ENCODE assay signal across 13 mouse cellular contexts in the genomic region with DNA sequence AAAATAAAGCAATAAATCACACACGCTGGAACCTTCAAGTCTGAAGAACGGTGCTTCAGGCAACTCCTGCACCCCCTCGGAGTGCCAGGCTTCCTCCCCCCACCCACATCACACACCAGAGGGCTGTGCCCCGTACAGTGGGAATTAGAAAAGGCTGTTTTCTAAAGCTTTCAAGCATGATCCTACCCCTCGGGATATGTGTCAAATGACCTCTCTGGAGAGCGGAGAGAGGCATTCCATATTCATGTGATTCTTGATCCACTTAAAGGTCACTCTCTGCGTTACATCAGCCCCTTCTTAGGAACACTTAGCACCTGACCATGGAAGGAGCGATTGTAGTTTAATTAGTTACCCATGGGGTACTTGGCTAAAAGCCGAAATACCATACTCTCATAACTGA.
DNase-seq lines count a peak whose midpoint lies in the region; ATAC-seq and TF ChIP-seq lines count a peak whose summit lies in the region.
"Had no signal": no experiment of that assay in that cellular context is flagged by ENCODE, and none has a peak within 500 bp of the region (broad histone marks: within the 10 kb centered on the region; RNA-seq: fewer than 3 reads in every experiment).

No protein-coding gene starts in this region.

- H3K9me3 ChIP-seq in forebrain, embryonic 12.5 days = no peaks in the 10 kb centered on the region
- H3K9me3 ChIP-seq in forebrain, postnatal 0 days (ENCODE audit: low read length) = no peaks in the 10 kb centered on the region
- no peaks in the 10 kb centered on the region for H3K9me3 ChIP-seq in hindbrain, embryonic 13.5 days
- no peaks in the 10 kb centered on the region for H3K9me3 ChIP-seq in kidney, postnatal 0 days (replicated peaks; ENCODE audit: low read length)
- H3K9me3 ChIP-seq: limb, embryonic 13.5 days had no signal

- ATAC-seq in forebrain, embryonic 12.5 days (ENCODE audit: low FRiP score) = peak; percentile 36; the same call in 1 of the 2 replicates
- ATAC-seq in forebrain, postnatal 0 days = no peak
- no peak for ATAC-seq in hindbrain, embryonic 13.5 days (ENCODE audit: low FRiP score)
- peak; percentile 57 for ATAC-seq in kidney, postnatal 0 days (replicated peaks; ENCODE audit: low FRiP score, low read depth)
- ATAC-seq: forebrain, embryonic 16.5 days; intestine, postnatal 0 days had no signal

- no peak overlapping the region for H3K4me3 ChIP-seq in forebrain, embryonic 12.5 days (replicated peaks)
- H3K4me3 ChIP-seq in forebrain, postnatal 0 days (ENCODE audit: low read depth, low read length) = no peak overlapping the region
- no peak overlapping the region for H3K4me3 ChIP-seq in hindbrain, embryonic 13.5 days
- H3K4me3 ChIP-seq in kidney, postnatal 0 days (replicated peaks; ENCODE audit: low read depth, low read length) = no peak overlapping the region
- H3K4me3 ChIP-seq: limb, embryonic 13.5 days had no signal

- H3K36me3 ChIP-seq in forebrain, embryonic 12.5 days (replicated peaks) = no peaks in the 10 kb centered on the region
- no peaks in the 10 kb centered on the region for H3K36me3 ChIP-seq in forebrain, postnatal 0 days (ENCODE audit: insufficient read depth)
- H3K36me3 ChIP-seq in hindbrain, embryonic 13.5 days = no peaks in the 10 kb centered on the region
- H3K36me3 ChIP-seq in kidney, postnatal 0 days (ENCODE audit: insufficient read depth, low read length) = no peaks in the 10 kb centered on the region
- H3K36me3 ChIP-seq: limb, embryonic 13.5 days had no signal

- H3K4me1 ChIP-seq in forebrain, embryonic 12.5 days = peaks cover 16% of the 10 kb centered on the region; the same call in 1 of the 2 replicates
- H3K4me1 ChIP-seq in forebrain, postnatal 0 days (ENCODE audit: insufficient read depth) = no peaks in the 10 kb centered on the region
- H3K4me1 ChIP-seq in hindbrain, embryonic 13.5 days (replicated peaks) = peaks cover 28% of the 10 kb centered on the region
- H3K4me1 ChIP-seq in kidney, postnatal 0 days (replicated peaks; ENCODE audit: insufficient read depth, low read length) = no peaks in the 10 kb centered on the region

- no peak overlapping the region for H3K27ac ChIP-seq in forebrain, embryonic 12.5 days
- no peak overlapping the region for H3K27ac ChIP-seq in forebrain, postnatal 0 days (ENCODE audit: low read depth, low read length)
- H3K27ac ChIP-seq in hindbrain, embryonic 13.5 days = peak overlapping the region; percentile 41; the same call in 1 of the 2 replicates
- peak overlapping the region; percentile 52; the same call in 1 of the 2 replicates for H3K27ac ChIP-seq in kidney, postnatal 0 days
- H3K27ac ChIP-seq: limb, embryonic 13.5 days had no signal

- H3K4me2 ChIP-seq in forebrain, embryonic 12.5 days = no peak overlapping the region
- H3K4me2 ChIP-seq in forebrain, postnatal 0 days (ENCODE audit: low read depth) = no peak overlapping the region
- no peak overlapping the region for H3K4me2 ChIP-seq in hindbrain, embryonic 13.5 days
- no peak overlapping the region for H3K4me2 ChIP-seq in kidney, postnatal 0 days (ENCODE audit: low read length)
- H3K4me2 ChIP-seq: limb, embryonic 13.5 days; lung, embryonic 14.5 days had no signal

- no peaks in the 10 kb centered on the region for H3K27me3 ChIP-seq in forebrain, embryonic 12.5 days
- no peaks in the 10 kb centered on the region for H3K27me3 ChIP-seq in forebrain, postnatal 0 days (ENCODE audit: insufficient read depth, low read length)
- H3K27me3 ChIP-seq in hindbrain, embryonic 13.5 days = 0 out of 2 replicates have a peak, but pooled peaks cover 9% of the 10 kb centered on the region
- H3K27me3 ChIP-seq in kidney, postnatal 0 days (ENCODE audit: insufficient read depth, low read length) = no peaks in the 10 kb centered on the region

- no peak for DNase-seq in forebrain, postnatal 0 days
- peak; percentile 31 for DNase-seq in kidney, postnatal 0 days (ENCODE audit: low spot score)
- DNase-seq in mesoderm, embryonic 11.5 days (ENCODE audit: low read depth, low spot score) = peak; percentile 33
- no peak for DNase-seq in thymus, postnatal 25 days
- no peak for DNase-seq in thymus, postnatal 4 days
- DNase-seq in ovary, postnatal 10 days (ENCODE audit: low spot score) = no peak
- DNase-seq: adrenal gland, postnatal 25 days had no signal

- H3K9ac ChIP-seq in forebrain, embryonic 12.5 days = no peak overlapping the region
- no peak overlapping the region for H3K9ac ChIP-seq in forebrain, postnatal 0 days
- no peak overlapping the region for H3K9ac ChIP-seq in hindbrain, embryonic 13.5 days
- H3K9ac ChIP-seq in kidney, postnatal 0 days (ENCODE audit: low read depth, low read length) = no peak overlapping the region
- H3K9ac ChIP-seq: limb, embryonic 13.5 days; lung, embryonic 14.5 days had no signal

- TF ChIP-seq CTCF in forebrain, postnatal 0 days (IDR thresholded peaks at IDR 0.05; ENCODE audit: low read depth) = no peak
- TF ChIP-seq CTCF in kidney, postnatal 0 days (IDR thresholded peaks at IDR 0.05; ENCODE audit: low read depth) = no peak

- WGBS in forebrain, embryonic 12.5 days = 55% methylated on average over 9 of the region's 9 CpGs
- 58% methylated on average over 9 of the region's 9 CpGs for WGBS in forebrain, postnatal 0 days
- 28% methylated on average over 9 of the region's 9 CpGs for WGBS in hindbrain, embryonic 13.5 days
- WGBS in kidney, postnatal 0 days = 29% methylated on average over 9 of the region's 9 CpGs

Comparison
In these comparisons a context has a peak if more than half of its experiments do, and no peak if none do; other contexts are left out.
1. ATAC-seq: peak in forebrain, embryonic 12.5 days (single experiment) and kidney, postnatal 0 days (single experiment); none in forebrain, postnatal 0 days (single experiment) and hindbrain, embryonic 13.5 days (single experiment).
2. H3K27ac ChIP-seq: peak in hindbrain, embryonic 13.5 days (single experiment) and kidney, postnatal 0 days (single experiment); none in forebrain, embryonic 12.5 days (single experiment) and forebrain, postnatal 0 days (single experiment).
3. DNase-seq: peak in kidney, postnatal 0 days (single experiment) and mesoderm, embryonic 11.5 days (single experiment); none in forebrain, postnatal 0 days (single experiment), thymus, postnatal 25 days (single experiment), thymus, postnatal 4 days (single experiment) and ovary, postnatal 10 days (single experiment).